Mouse (Mus musculus) liver, embryonic 14.5 days (tissue): ENCODE results near the gene Mfrp. TPM values are rescaled to one million over a fixed set of nuclear protein-coding genes. Genes with fewer than 3 reads are reported as not detected.

Source experiments
- ATAC-seq: fragments of 200-750 bp; cut with Nextera tagmentation; 2 replicates; pipeline ENCODE4 v1.8.0; 2017; ENCODE audit warnings: moderate number of reproducible peaks, mild to moderate bottlenecking, moderate library complexity; ENCODE audit not compliant: insufficient read depth
- DNase-seq, 3 experiments: peaks; one replicate each; pipeline ENCODE4 v3.0.0-alpha.2; 2012 to 2013; ENCODE audit warnings: low read depth in 3 of 3, low spot score in 3 of 3
- H3K27ac ChIP-seq: fragments of 300-500 bp; sonication (generic); 2 replicates; pipeline ENCODE4 v1.5.1; 2014; ENCODE audit warnings: moderate library complexity, mild to moderate bottlenecking, control low read depth, inconsistent platforms
- H3K27me3 ChIP-seq: fragments of 300-500 bp; sonication (generic); 2 replicates; pipeline ENCODE4 v1.6.1; 2014; ENCODE audit warnings: mild to moderate bottlenecking, low read length, moderate library complexity; ENCODE audit not compliant: control insufficient read depth, insufficient read depth
- H3K36me3 ChIP-seq: fragments of 300-500 bp; sonication (generic); replicated peaks from 2 replicates; pipeline ENCODE4 v1.6.1; 2014; ENCODE audit warnings: low read depth; ENCODE audit not compliant: control insufficient read depth, insufficient read depth
- H3K4me1 ChIP-seq, 2 experiments: fragments of 200-500 bp in 1 of 2; fragments of 300-500 bp in 1 of 2; sonication (generic) in 1 of 2; replicated peaks; 2 replicates each; pipeline ENCODE4 v1.6.1; 2012 to 2014; ENCODE audit warnings: antibody characterized with exemption in 1 of 2, inconsistent platforms in 1 of 2, low read length in 1 of 2; ENCODE audit not compliant: control insufficient read depth in 2 of 2, insufficient read depth in 2 of 2
- H3K4me2 ChIP-seq: fragments of 300-500 bp; sonication (generic); 2 replicates; pipeline ENCODE4 v1.6.1; 2014; ENCODE audit warnings: low read depth, mild to moderate bottlenecking, control low read depth, moderate library complexity
- H3K4me3 ChIP-seq, 2 experiments: fragments of 200-500 bp in 1 of 2; fragments of 300-500 bp in 1 of 2; sonication (generic) in 1 of 2; 2 replicates each; pipeline ENCODE4 v1.5.1; 2012 to 2014; ENCODE audit warnings: low read depth in 2 of 2, low read length in 2 of 2, mild to moderate bottlenecking in 2 of 2, control low read depth in 1 of 2, inconsistent platforms in 1 of 2, moderate library complexity in 1 of 2; ENCODE audit not compliant: insufficient read depth in 1 of 2
- H3K9ac ChIP-seq: fragments of 300-500 bp; sonication (generic); replicated peaks from 2 replicates; pipeline ENCODE4 v1.6.1; 2014; ENCODE audit warnings: mild to moderate bottlenecking, control low read depth, moderate library complexity
- H3K9me3 ChIP-seq: fragments of 300-500 bp; sonication (generic); 2 replicates; pipeline ENCODE4 v1.6.1; 2016; ENCODE audit warnings: low read length, mixed read lengths; ENCODE audit not compliant: control insufficient read depth
- CTCF ChIP-seq: IDR thresholded peaks from 2 replicates; pipeline ENCODE4 v1.5.1; 2016; ENCODE audit warnings: antibody characterized with exemption, low read depth, control low read depth
- EP300 ChIP-seq: IDR thresholded peaks from 2 replicates; pipeline ENCODE4 v1.6.1; 2016; ENCODE audit warnings: antibody characterized with exemption, low read depth
- WGBS: fragments of 180-500 bp; shearing (Covaris S2); extraction: QIAGEN DNeasy Blood & Tissue Kit; methylation state at CpG from one replicate; pipeline ENCODE4 v1.1.7; 2014; ENCODE audit not compliant: insufficient replicate concordance; 5-methylcytosine and 5-hydroxymethylcytosine counted together
- polyA plus RNA-seq, 2 experiments: library from polyadenylated mRNA; depleted of rRNA in 1 of 2; stranded (reverse) in 1 of 2; unstranded in 1 of 2; fragments of >200 nt; fragmentation: Nextera tagmentation in 1 of 2; extraction: Ambion mirVana in 1 of 2; gene quantifications; 2 replicates each; pipeline versions ENCODE4 v1.2.1 to v1.2.3; 2012 to 2014

Gene Mfrp
- polyA plus RNA-seq (2012; rRNA removed) = not detected in 2 replicates
- not detected in 2 replicates for polyA plus RNA-seq (2014; fragmentation: Nextera tagmentation; extraction: Ambion mirVana)

DNA sequence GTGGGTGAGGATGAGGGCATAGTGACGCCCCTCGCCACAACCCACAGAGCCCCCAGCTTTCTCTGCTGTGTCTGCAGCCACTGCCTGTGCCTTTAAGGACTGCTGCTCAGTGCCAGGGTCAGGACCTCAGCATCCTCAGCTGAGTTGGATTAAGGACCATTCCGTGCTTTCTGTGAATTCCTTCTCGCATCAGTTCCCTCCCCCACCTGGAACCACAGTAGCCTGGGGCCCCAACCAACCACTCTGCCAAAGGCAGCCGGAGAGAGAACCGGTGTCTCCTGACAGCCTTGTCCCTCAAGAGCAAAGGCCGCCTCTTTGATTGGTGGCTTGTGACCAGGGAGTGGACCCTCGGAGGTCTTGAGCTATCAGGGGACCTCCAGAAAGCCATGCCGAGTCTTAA lies at the start of gene Mfrp:
Gene Mfrp, plus strand, starts transcription at position 240 of the 400 bp plus-strand sequence.
- no peak within 1 kb of the TSS for H3K4me3 ChIP-seq
- WGBS = 75% methylated on average over 9 of the region's 9 CpGs
- no peak for DNase-seq
- TF ChIP-seq EP300 = no peak
- no peak for TF ChIP-seq CTCF
- H3K36me3 ChIP-seq = peaks cover 3% of the 10 kb centered on the region; the same call in 1 of the 2 replicates
- no peak within 1 kb of the TSS for H3K27ac ChIP-seq
- no peaks in the 10 kb centered on the region for H3K9me3 ChIP-seq
- no peak within 1 kb of the TSS for H3K4me2 ChIP-seq
- H3K9ac ChIP-seq = no peak within 1 kb of the TSS
- no peaks in the 10 kb centered on the region for H3K27me3 ChIP-seq
- H3K4me1 ChIP-seq = no peaks in the 10 kb centered on the region
- ATAC-seq = no peak

DNA sequence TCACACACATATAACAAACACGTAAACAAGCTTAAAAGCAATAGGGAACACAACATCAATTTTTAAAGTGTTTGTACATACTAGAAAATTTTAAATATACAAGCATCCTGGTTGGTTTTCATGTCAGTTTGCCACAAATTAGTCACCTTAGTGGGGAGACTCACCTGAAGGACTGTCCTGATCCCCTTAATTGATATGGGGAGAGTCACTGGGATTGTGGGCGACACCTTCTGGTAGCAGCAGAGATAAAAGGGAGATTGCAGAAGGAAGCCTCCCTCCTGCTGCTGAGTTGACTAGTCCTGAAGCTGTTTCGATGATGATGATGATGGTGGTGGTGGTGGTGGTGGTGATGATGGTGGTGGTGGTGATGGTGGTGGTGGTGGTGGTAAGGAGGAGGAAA lies 48.7 kb upstream of the Mfrp start:
- ATAC-seq = no peak
- no peak overlapping the region for H3K9ac ChIP-seq
- H3K36me3 ChIP-seq = no peaks in the 10 kb centered on the region
- TF ChIP-seq CTCF (no peak), EP300 (no peak)
- no peak overlapping the region for H3K4me2 ChIP-seq
- H3K4me3 ChIP-seq = no peak overlapping the region
- no peaks in the 10 kb centered on the region for H3K9me3 ChIP-seq
- 56% methylated on average over 3 of the region's 3 CpGs for WGBS
- H3K27me3 ChIP-seq = no peaks in the 10 kb centered on the region
- DNase-seq = no peak
- H3K27ac ChIP-seq = no peak overlapping the region
- H3K4me1 ChIP-seq = no peaks in the 10 kb centered on the region

DNA sequence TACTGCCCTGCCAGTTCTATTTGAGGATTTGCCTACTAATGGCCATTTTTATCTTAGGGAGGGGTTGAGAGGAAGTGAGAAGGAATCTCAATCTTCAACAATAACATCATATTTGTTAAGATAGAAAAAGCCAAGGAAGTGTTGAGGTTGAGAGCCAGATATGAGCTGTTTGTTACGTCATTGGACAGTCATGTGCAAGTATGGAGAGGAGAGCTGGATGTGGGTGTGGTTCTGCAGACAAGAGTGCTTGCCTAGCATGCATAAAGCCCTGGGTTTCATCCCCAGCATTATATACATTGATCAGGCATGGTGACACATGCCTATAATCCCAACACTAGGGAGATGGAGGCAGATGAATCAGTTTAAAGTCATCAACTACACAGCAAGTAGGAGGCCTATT lies 47.6 kb upstream of the Mfrp start:
- Histone ChIP-seq H3K27ac (no peak overlapping the region), H3K9ac (no peak overlapping the region), H3K9me3 (no peaks in the 10 kb centered on the region), H3K4me2 (no peak overlapping the region), H3K4me1 (no peaks in the 10 kb centered on the region), H3K36me3 (no peaks in the 10 kb centered on the region), H3K27me3 (no peaks in the 10 kb centered on the region), H3K4me3 (no peak overlapping the region)
- ATAC-seq = no peak
- DNase-seq = no peak
- 24% methylated on average over 1 of the region's 1 CpGs for WGBS
- TF ChIP-seq CTCF = no peak
- no peak for TF ChIP-seq EP300

GRCm38 (mm10) chr9:44058606-44059005 lies 42.9 kb upstream of the Mfrp start:
- Histone ChIP-seq H3K4me3 (no peak overlapping the region), H3K9ac (no peak overlapping the region), H3K9me3 (no peaks in the 10 kb centered on the region), H3K27me3 (no peaks in the 10 kb centered on the region; the same call in 1 of the 2 replicates), H3K27ac (no peak overlapping the region), H3K4me1 (no peaks in the 10 kb centered on the region), H3K36me3 (no peaks in the 10 kb centered on the region), H3K4me2 (no peak overlapping the region)
- ATAC-seq (no peak), DNase-seq (no peak)
- 63% methylated on average over 6 of the region's 6 CpGs for whole genome bisulfite sequencing
- TF ChIP-seq CTCF (no peak), EP300 (no peak)

GRCm38 (mm10) chr9:44065177-44065576 lies 36.4 kb upstream of the Mfrp start:
- no peaks in the 10 kb centered on the region for H3K36me3 ChIP-seq
- ATAC-seq = no peak
- peak; percentile 29; the same call in 1 of the 2 replicates for TF ChIP-seq CTCF
- TF ChIP-seq EP300 = no peak

More at GRCm38 (mm10) chr9:44065177-44065576, 36.4 kb upstream of the Mfrp start:
- no peak for DNase-seq
- H3K27me3 ChIP-seq = no peaks in the 10 kb centered on the region; the same call in 1 of the 2 replicates
- H3K27ac ChIP-seq = no peak overlapping the region
- peaks cover 4 to 5% of the 10 kb centered on the region in 2 experiments; a peak in 2 of 4 replicates for H3K4me1 ChIP-seq
- no peak overlapping the region for H3K4me2 ChIP-seq
- 28% methylated on average over 1 of the region's 1 CpGs for WGBS
- no peak overlapping the region for H3K9ac ChIP-seq
- H3K9me3 ChIP-seq = no peaks in the 10 kb centered on the region
- no peak overlapping the region for H3K4me3 ChIP-seq
